Mouse (Mus musculus): ENCODE data around the gene Coq8a. TPM values are rescaled to one million over a fixed set of nuclear protein-coding genes. Genes with fewer than 3 reads are reported as not detected.

Coq8a gene
- polyA plus RNA-seq, 1 experiment from 2014 or later: 3.1 TPM

- WGBS: under 1% methylated on average over 57 of the region's 57 CpGs
- no peak overlapping the region for H3K27ac ChIP-seq (replicated peaks)
- H3K9ac ChIP-seq: peak overlapping the region; percentile 68
- H3K27me3 ChIP-seq: peaks cover 14% of the 10 kb centered on the region; the same call in 1 of the 2 replicates
- H3K4me2 ChIP-seq: peak overlapping the region; percentile 96
- H3K36me3 ChIP-seq: no peaks in the 10 kb centered on the region
- peak overlapping the region; percentile 65 for H3K4me3 ChIP-seq
- peaks cover 15% of the 10 kb centered on the region for H3K4me1 ChIP-seq (replicated peaks)
- H3K9me3 ChIP-seq: no peaks in the 10 kb centered on the region
- peak; percentile 100 for ATAC-seq (ENCODE audit: low read depth)
These were observed 3.6 kb downstream of the Coq8a start for GRCm38 (mm10) chr1:180195703-180196381.

DNA sequence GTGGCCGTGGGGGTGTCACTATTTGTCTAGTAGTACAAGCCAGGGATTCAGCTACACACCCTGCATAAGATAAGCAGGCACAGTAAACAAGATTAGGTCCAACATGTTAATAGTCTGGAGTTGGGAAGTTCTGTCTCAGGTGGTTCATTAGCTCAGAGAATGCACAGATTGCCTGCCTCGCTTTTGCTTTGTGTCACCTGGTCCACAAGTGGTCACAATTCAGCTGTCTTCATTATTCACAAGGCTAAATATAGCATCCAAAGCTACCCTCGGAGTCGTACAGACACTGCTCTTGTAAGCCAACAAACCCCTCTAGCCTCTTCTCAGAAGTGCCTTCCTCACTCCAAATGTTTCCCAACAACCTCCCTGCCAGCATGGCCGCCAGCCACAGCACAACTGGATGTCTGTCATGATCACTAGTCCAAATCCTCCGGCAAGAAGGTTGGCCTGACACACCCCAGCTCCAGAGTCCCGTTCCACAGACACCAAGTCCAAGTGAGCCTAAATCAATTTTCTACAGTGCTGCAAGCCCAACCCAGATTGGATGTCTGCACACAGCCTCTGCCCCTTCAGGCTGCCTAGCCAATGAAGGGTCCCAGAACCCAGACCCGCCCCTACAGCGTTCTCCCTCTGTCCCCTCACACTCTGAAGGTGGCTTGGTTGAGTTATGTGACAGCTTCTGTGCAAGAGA is 4.5 kb downstream of the Coq8a start:
- peak; percentile 59 for ATAC-seq (ENCODE audit: low read depth)
- H3K4me1 ChIP-seq (replicated peaks): peaks cover 15% of the 10 kb centered on the region
- H3K9ac ChIP-seq: peak overlapping the region; percentile 68
- peak overlapping the region; percentile 65 for H3K4me3 ChIP-seq
- WGBS: 32% methylated on average over 9 of the region's 9 CpGs
- H3K27ac ChIP-seq (replicated peaks): no peak overlapping the region
- peaks cover 14% of the 10 kb centered on the region; the same call in 1 of the 2 replicates for H3K27me3 ChIP-seq
- no peaks in the 10 kb centered on the region for H3K36me3 ChIP-seq
- no peaks in the 10 kb centered on the region for H3K9me3 ChIP-seq
- H3K4me2 ChIP-seq: peak overlapping the region; percentile 96

- no peak overlapping the region for H3K27ac ChIP-seq (replicated peaks)
- no peak for ATAC-seq (ENCODE audit: low read depth)
- no peak overlapping the region for H3K9ac ChIP-seq
- H3K4me1 ChIP-seq (replicated peaks): peaks cover 15% of the 10 kb centered on the region
- 86% methylated on average over 9 of the region's 9 CpGs for WGBS
- no peak overlapping the region for H3K4me3 ChIP-seq
- H3K4me2 ChIP-seq: no peak overlapping the region
- no peaks in the 10 kb centered on the region for H3K9me3 ChIP-seq
- peaks cover 14% of the 10 kb centered on the region; the same call in 1 of the 2 replicates for H3K27me3 ChIP-seq
- no peaks in the 10 kb centered on the region for H3K36me3 ChIP-seq
These were observed 5.4 kb downstream of the Coq8a start for GRCm38 (mm10) chr1:180194048-180194447.

DNA sequence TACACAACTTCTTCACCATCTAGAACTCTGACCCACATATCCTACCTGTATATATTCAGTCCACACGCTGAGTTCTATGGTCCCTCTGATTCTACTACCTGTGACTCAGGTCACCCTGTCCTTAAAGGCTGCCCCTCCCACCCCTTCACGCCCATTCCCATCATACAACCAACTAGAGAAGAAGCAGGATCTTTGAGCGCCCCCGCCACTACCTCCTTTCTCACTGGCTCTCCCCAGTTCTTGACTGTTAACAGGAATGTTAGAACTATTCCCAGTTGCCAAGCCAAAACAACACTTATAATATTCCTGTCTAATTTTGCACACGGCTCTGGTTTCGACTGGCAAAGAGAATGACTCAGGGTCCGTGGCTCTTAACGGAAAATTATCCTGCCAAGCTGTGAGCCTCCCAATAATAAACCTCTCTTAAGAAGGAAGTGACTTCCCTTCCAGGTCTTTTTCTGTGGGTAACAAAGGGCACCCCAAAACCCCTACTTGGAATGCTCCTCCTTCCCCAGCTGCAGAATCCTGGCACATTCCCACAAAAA is 5.9 kb downstream of the Coq8a start:
- WGBS: 82% methylated on average over 8 of the region's 8 CpGs
- ATAC-seq (ENCODE audit: low read depth): no peak

DNA sequence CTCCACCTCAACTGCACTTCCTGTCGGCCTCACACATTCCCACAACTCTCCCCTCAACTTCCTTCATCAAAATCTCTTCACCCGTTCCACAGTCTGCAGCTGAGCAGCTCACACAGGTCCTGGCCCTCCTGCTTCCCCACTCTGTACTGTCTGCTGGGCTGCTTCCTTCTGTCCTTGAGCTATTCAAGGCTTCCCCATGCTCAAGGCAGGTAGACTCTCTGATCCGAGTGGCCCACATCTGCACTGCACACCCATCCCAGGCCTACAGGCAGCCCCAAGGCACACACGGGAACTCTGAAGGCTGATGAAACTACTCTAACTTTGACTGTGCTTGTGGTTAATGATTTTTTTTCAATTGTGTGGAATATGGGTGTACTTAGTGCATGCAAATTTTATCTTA is 6.5 kb downstream of the Coq8a start:
- Histone ChIP-seq H3K9me3 (no peaks in the 10 kb centered on the region), H3K4me2 (no peak overlapping the region), H3K27me3 (peaks cover 11% of the 10 kb centered on the region; the same call in 1 of the 2 replicates), H3K4me3 (no peak overlapping the region), H3K9ac (no peak overlapping the region), H3K4me1 (replicated peaks) (peaks cover 15% of the 10 kb centered on the region), H3K27ac (replicated peaks) (no peak overlapping the region), H3K36me3 (no peaks in the 10 kb centered on the region)
- WGBS: 67% methylated on average over 4 of the region's 4 CpGs
- no peak for ATAC-seq (ENCODE audit: low read depth)

More for the DNA sequence above, 5.9 kb downstream of the Coq8a start:
- H3K4me2 ChIP-seq: no peak overlapping the region
- no peaks in the 10 kb centered on the region for H3K36me3 ChIP-seq
- no peaks in the 10 kb centered on the region for H3K9me3 ChIP-seq
- H3K27ac ChIP-seq (replicated peaks): no peak overlapping the region
- no peak overlapping the region for H3K9ac ChIP-seq
- peaks cover 15% of the 10 kb centered on the region for H3K4me1 ChIP-seq (replicated peaks)
- H3K27me3 ChIP-seq: peaks cover 11% of the 10 kb centered on the region; the same call in 1 of the 2 replicates
- H3K4me3 ChIP-seq: no peak overlapping the region

GRCm38 (mm10) chr1:180191651-180192220 is 7.7 kb downstream of the Coq8a start:
- WGBS: 61% methylated on average over 7 of the region's 7 CpGs
- H3K4me3 ChIP-seq: no peak overlapping the region
- H3K27me3 ChIP-seq: peaks cover 11% of the 10 kb centered on the region; the same call in 1 of the 2 replicates
- H3K36me3 ChIP-seq: no peaks in the 10 kb centered on the region
- ATAC-seq (ENCODE audit: low read depth): no peak
- H3K27ac ChIP-seq (replicated peaks): no peak overlapping the region
- H3K4me2 ChIP-seq: no peak overlapping the region
- H3K9me3 ChIP-seq: no peaks in the 10 kb centered on the region
- no peak overlapping the region for H3K9ac ChIP-seq
- peaks cover 15% of the 10 kb centered on the region for H3K4me1 ChIP-seq (replicated peaks)

GRCm38 (mm10) chr1:180191112-180191511 is 8.3 kb downstream of the Coq8a start:
- H3K27me3 ChIP-seq: peaks cover 11% of the 10 kb centered on the region; the same call in 1 of the 2 replicates
- no peak overlapping the region for H3K4me2 ChIP-seq
- peaks cover 11% of the 10 kb centered on the region for H3K4me1 ChIP-seq (replicated peaks)
- no peak for ATAC-seq (ENCODE audit: low read depth)
- no peak overlapping the region for H3K27ac ChIP-seq (replicated peaks)
- H3K4me3 ChIP-seq: no peak overlapping the region
- WGBS: 86% methylated on average over 8 of the region's 8 CpGs
- H3K36me3 ChIP-seq: no peaks in the 10 kb centered on the region
- H3K9me3 ChIP-seq: no peaks in the 10 kb centered on the region
- no peak overlapping the region for H3K9ac ChIP-seq

DNA sequence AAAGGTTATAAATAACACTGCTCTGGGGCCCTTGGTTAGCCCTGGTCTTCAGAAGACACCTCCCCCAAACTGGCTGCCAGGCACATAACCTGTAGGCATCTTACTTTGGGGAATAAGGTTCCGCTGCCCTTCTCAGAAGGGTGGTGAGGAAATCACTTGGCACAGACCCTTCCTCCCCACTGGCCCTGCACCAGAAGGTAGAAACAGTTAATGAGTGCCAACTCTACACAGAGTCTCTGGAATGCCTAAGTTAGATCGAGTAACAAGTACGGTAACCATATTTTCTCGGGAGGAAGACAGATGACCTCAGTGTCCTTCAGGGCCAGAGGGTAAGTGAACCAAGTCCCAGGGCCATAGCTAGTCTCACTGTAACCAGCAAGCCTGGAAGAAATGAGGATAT is 10.5 kb downstream of the Coq8a start:
- WGBS: 95% methylated on average over 4 of the region's 4 CpGs
- no peaks in the 10 kb centered on the region for H3K36me3 ChIP-seq
- no peak for ATAC-seq (ENCODE audit: low read depth)
- no peaks in the 10 kb centered on the region for H3K4me1 ChIP-seq (replicated peaks)
- no peak overlapping the region for H3K9ac ChIP-seq
- no peaks in the 10 kb centered on the region for H3K9me3 ChIP-seq
- H3K4me2 ChIP-seq: no peak overlapping the region
- no peak overlapping the region for H3K4me3 ChIP-seq
- 0 out of 2 replicates have a peak, but pooled peaks cover under 1% of the 10 kb centered on the region for H3K27me3 ChIP-seq
- H3K27ac ChIP-seq (replicated peaks): no peak overlapping the region

- H3K4me2 ChIP-seq: no peak overlapping the region
- H3K27ac ChIP-seq (replicated peaks): no peak overlapping the region
- H3K9ac ChIP-seq: no peak overlapping the region
- H3K4me1 ChIP-seq (replicated peaks): no peaks in the 10 kb centered on the region
- whole genome bisulfite sequencing: 77% methylated on average over 3 of the region's 3 CpGs
- no peaks in the 10 kb centered on the region for H3K27me3 ChIP-seq
- no peaks in the 10 kb centered on the region for H3K36me3 ChIP-seq
- H3K9me3 ChIP-seq: no peaks in the 10 kb centered on the region
- ATAC-seq (ENCODE audit: low read depth): no peak
- H3K4me3 ChIP-seq: no peak overlapping the region
These were observed 13.0 kb downstream of the Coq8a start for GRCm38 (mm10) chr1:180186371-180186770.

GRCm38 (mm10) chr1:180185877-180186276 is 13.5 kb downstream of the Coq8a start:
- Histone ChIP-seq H3K4me2 (no peak overlapping the region), H3K36me3 (no peaks in the 10 kb centered on the region), H3K4me1 (replicated peaks) (no peaks in the 10 kb centered on the region), H3K27ac (replicated peaks) (no peak overlapping the region), H3K9me3 (no peaks in the 10 kb centered on the region), H3K27me3 (no peaks in the 10 kb centered on the region), H3K9ac (no peak overlapping the region), H3K4me3 (no peak overlapping the region)
- 74% methylated on average over 5 of the region's 5 CpGs for WGBS
- ATAC-seq (ENCODE audit: low read depth): no peak

DNA sequence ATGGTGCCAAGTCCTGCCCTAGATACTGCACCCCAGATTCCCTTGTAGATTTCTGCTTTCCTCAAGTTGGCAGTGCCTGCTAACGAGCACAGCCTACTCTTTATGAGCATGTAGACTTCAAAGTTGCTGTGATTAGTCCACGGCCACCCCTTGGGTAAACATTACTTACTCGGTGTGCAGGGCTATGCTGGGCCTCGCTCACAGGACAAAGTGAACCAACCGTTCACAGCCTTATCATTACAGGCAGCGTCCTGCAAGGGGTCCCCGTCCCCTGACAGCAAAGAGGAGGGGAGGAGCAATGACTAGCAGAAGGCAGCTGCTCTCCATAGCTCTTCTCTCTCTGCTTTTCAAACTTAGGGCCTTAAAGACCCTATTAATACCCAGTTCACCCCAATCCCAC is 14.6 kb downstream of the Coq8a start:
- 68% methylated on average over 7 of the region's 7 CpGs for WGBS
- Histone ChIP-seq H3K4me3 (no peak overlapping the region), H3K27me3 (no peaks in the 10 kb centered on the region), H3K9me3 (no peaks in the 10 kb centered on the region), H3K36me3 (no peaks in the 10 kb centered on the region), H3K4me1 (replicated peaks) (no peaks in the 10 kb centered on the region), H3K9ac (no peak overlapping the region), H3K4me2 (no peak overlapping the region), H3K27ac (replicated peaks) (no peak overlapping the region)
- ATAC-seq (ENCODE audit: low read depth): no peak

- no peak overlapping the region for H3K4me3 ChIP-seq
- no peak overlapping the region for H3K9ac ChIP-seq
- H3K27me3 ChIP-seq: no peaks in the 10 kb centered on the region
- no peaks in the 10 kb centered on the region for H3K4me1 ChIP-seq (replicated peaks)
- no peak overlapping the region for H3K27ac ChIP-seq (replicated peaks)
- ATAC-seq (ENCODE audit: low read depth): no peak
- WGBS: 86% methylated on average over 6 of the region's 6 CpGs
- H3K9me3 ChIP-seq: no peaks in the 10 kb centered on the region
- H3K36me3 ChIP-seq: no peaks in the 10 kb centered on the region
- H3K4me2 ChIP-seq: no peak overlapping the region
These were observed 15.8 kb downstream of the Coq8a start for GRCm38 (mm10) chr1:180183525-180184159.

All from neural tube, embryonic 13.5 days (tissue).